Mouse (Mus musculus): ENCODE data around the gene Gm3149. TPM values are rescaled to one million over a fixed set of nuclear protein-coding genes. Genes with fewer than 3 reads are reported as not detected.

Gene Gm3149
- not detected in 2 replicates for polyA plus RNA-seq (2012; ENCODE audit: low replicate concordance)

DNA sequence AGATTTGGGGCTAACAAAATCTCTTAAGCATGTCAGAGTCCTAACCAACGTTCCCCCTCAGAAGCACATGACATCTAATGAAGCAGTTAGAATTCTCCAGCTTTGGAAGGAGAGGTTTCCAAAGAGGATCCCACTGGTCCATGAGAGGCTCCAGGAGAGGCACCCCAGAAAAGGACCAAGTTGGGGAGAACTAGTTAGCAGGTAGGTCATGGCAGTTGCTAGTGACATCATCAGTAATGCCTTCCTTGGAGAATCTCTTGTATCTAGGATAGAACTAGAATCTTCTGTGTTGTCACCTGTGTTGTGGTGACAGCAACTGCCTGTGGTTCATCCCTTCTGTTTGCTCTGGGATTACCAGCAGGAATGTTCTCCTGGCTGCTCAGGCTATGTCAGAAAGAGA, at the start of gene Gm3149:
Gene Gm3149, plus strand, starts transcription at position 301 of the 400 bp plus-strand sequence.

DNA sequence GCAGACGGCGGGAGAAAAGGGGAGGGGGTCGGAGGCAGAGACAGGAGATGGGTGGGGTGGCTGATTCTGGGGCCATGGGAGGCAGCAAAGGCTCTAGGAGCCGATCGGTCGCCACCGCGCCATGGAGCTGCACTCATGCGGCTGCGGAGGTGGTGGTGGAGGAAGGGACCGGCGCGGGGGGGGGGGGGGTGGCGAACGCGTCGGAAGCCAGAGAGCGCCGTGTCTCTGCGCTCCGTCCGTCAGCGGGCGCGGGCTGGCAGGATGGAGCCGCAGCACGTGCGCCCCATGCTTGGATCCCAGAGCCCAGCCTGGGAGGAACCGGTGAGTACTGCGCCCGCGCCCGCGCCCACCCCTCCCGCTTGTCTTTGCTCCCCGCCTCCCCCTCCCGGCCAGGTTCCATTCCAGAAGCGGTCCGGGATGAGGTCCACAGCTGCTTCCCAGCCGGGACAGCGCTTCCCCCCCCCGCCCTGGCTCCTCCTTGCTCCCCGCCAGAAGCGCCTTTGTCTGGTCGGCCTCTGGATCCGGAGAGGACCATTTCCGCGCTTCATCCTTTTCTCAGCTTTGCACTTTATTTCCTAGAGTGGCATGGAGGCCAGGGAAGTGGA, 17.5 kb downstream of the Gm3149 start, which contains the start of gene 2610042L04Rik:
Gene 2610042L04Rik, plus strand, starts transcription at position 288 of the 605 bp plus-strand sequence.

Other genes with a start within 250 kb of the Gm3149 start
- not detected in 2 replicates for gene Gm3115, start 233.2 kb upstream of the Gm3149 start, polyA plus RNA-seq (2012; ENCODE audit: low replicate concordance)
- gene Gm8108, start 206.8 kb upstream of the Gm3149 start, polyA plus RNA-seq (2012; ENCODE audit: low replicate concordance) = not detected in 2 replicates
- gene Gm3127, start 152.3 kb upstream of the Gm3149 start, polyA plus RNA-seq (2012; ENCODE audit: low replicate concordance) = not detected in 2 replicates
- gene Gm2974, start 134.7 kb upstream of the Gm3149 start, polyA plus RNA-seq (2012; ENCODE audit: low replicate concordance) = not detected in 2 replicates
- gene Gm3138, start 67.7 kb upstream of the Gm3149 start, polyA plus RNA-seq (2012; ENCODE audit: low replicate concordance) = not detected in 2 replicates
- not detected in 2 replicates for gene 2610042L04Rik, start 17.5 kb downstream of the Gm3149 start, polyA plus RNA-seq (2012; ENCODE audit: low replicate concordance)
- not detected in 2 replicates for gene Gm3159, start 80.2 kb downstream of the Gm3149 start, polyA plus RNA-seq (2012; ENCODE audit: low replicate concordance)
- not detected in 2 replicates for gene Gm3164, start 98.2 kb downstream of the Gm3149 start, polyA plus RNA-seq (2012; ENCODE audit: low replicate concordance)
- gene Gm3173, start 113.7 kb downstream of the Gm3149 start, polyA plus RNA-seq (2012; ENCODE audit: low replicate concordance) = not detected in 2 replicates
- gene Gm3182, start 164.5 kb downstream of the Gm3149 start, polyA plus RNA-seq (2012; ENCODE audit: low replicate concordance) = not detected in 2 replicates
- not detected in 2 replicates for gene Gm3047, start 238.1 kb downstream of the Gm3149 start, polyA plus RNA-seq (2012; ENCODE audit: low replicate concordance)